Mouse (Mus musculus) MEL (cell line): Measurements from ENCODE around the gene Cdk14.

Experiments used
- E2F4 ChIP-seq: IDR thresholded peaks from 2 replicates; pipeline ENCODE4 v1.6.1; 2011; ENCODE audit warnings: low read depth, low read length, improper control_type of control experiment, borderline replicate concordance
- EP300 ChIP-seq, 2 experiments: IDR thresholded peaks; 2 replicates each; pipeline ENCODE4 v1.6.1; 2011; ENCODE audit warnings: improper control_type of control experiment in 2 of 2, low read length in 2 of 2, low read depth in 1 of 2, mild to moderate bottlenecking in 1 of 2
- MXI1 ChIP-seq: IDR thresholded peaks from 2 replicates; pipeline ENCODE4 v1.6.1; 2011; ENCODE audit warnings: mild to moderate bottlenecking, low read depth, low read length, improper control_type of control experiment
- NELFE ChIP-seq: IDR thresholded peaks from 2 replicates; pipeline ENCODE4 v1.6.1; 2011; ENCODE audit warnings: low read depth, low read length, improper control_type of control experiment
- RCOR1 ChIP-seq: IDR thresholded peaks from 2 replicates; pipeline ENCODE4 v1.6.1; 2012; ENCODE audit warnings: low read depth, mild to moderate bottlenecking, inconsistent platforms, low read length, improper control_type of control experiment
- SMC3 ChIP-seq: IDR thresholded peaks from 2 replicates; pipeline ENCODE4 v1.6.1; 2011; ENCODE audit warnings: low read depth, low read length, improper control_type of control experiment
- TBP ChIP-seq: IDR thresholded peaks from 2 replicates; pipeline ENCODE4 v1.8.0; 2011; ENCODE audit warnings: low read depth, low read length, improper control_type of control experiment

GRCm38 (mm10) chr5:5260309-5260708 is 159.8 kb downstream of the Cdk14 start:
- TF ChIP-seq EP300 (IDR thresholded peaks at IDR 0.05; ENCODE audit: low read depth in 1 of 2, low read length in 2 of 2) (no peak), NELFE (no peak), TBP (no peak), E2F4 (no peak), SMC3 (no peak), MXI1 (no peak), RCOR1 (no peak)
